Mouse (Mus musculus): ENCODE data around the gene Cdc5l.

- TF ChIP-seq GATA1 (IDR thresholded peaks at IDR 0.05; ENCODE audit: borderline replicate concordance, low read length) (no peak), FLI1 (IDR thresholded peaks at IDR 0.05; ENCODE audit: low read length) (no peak)
Measured at GRCm38 (mm10) chr17:45406281-45406680, 27.3 kb downstream of the Cdc5l start.
